Mouse (Mus musculus): ENCODE results near the gene Mapk8. TPM values are rescaled to one million over a fixed set of nuclear protein-coding genes. Genes with fewer than 3 reads are reported as not detected.

Mapk8 gene
- polyA plus RNA-seq, 1 experiment from 2014 or later = 35.8 TPM

DNA sequence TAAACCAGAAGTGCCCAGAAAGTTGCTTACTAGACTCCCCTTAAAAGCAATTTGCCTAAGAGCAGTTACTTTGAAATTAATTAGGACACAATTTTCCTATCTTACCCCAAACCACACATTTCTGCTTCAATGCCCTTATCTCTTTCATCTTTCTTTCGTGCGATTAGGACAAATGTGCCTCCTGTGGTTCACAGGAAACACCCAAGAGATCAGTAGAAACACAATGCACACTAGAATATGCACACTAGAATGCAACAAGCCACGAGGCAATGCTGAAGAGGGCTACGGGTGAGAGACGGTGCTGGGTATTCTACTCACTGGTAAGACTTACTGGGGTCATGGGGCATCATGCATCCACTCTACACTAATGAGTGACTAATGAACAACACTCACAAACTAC is 68.2 kb downstream of the Mapk8 start:
- H3K4me2 ChIP-seq = no peak overlapping the region
- no peaks in the 10 kb centered on the region for H3K4me1 ChIP-seq
- ATAC-seq = no peak
- no peaks in the 10 kb centered on the region for H3K27me3 ChIP-seq
- 39% methylated on average over 5 of the region's 5 CpGs for WGBS
- peaks cover 36% of the 10 kb centered on the region for H3K36me3 ChIP-seq (ENCODE audit: poor library complexity, severe bottlenecking)
- H3K4me3 ChIP-seq = no peak overlapping the region
- H3K9ac ChIP-seq = no peak overlapping the region
- no peak overlapping the region for H3K27ac ChIP-seq
- H3K9me3 ChIP-seq (replicated peaks) = no peaks in the 10 kb centered on the region

DNA sequence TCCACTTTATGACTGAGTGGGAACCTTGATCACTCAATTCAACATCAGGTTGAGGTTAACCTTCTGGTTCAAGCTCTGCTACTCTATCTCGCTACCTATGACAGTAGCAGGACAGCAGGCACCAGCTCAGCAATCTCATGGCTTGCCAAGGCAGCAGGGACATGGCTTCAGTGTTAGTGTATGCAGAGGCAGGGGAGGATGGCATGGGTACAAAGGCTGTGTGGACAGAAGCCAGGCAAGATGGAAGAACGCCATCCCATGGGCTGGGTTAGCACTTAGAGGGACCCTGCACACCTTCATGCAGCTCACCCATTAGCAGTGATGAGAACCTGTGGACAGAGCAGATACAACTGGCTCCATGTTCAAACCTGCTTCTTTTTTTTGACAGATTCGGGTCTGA is 69.7 kb downstream of the Mapk8 start:
- Histone ChIP-seq H3K9me3 (replicated peaks) (no peaks in the 10 kb centered on the region), H3K4me2 (no peak overlapping the region), H3K36me3 (ENCODE audit: poor library complexity, severe bottlenecking) (peaks cover 23% of the 10 kb centered on the region), H3K27ac (no peak overlapping the region), H3K27me3 (no peaks in the 10 kb centered on the region), H3K9ac (no peak overlapping the region), H3K4me1 (no peaks in the 10 kb centered on the region), H3K4me3 (no peak overlapping the region)
- 93% methylated on average over 3 of the region's 3 CpGs for WGBS
- no peak for ATAC-seq

DNA sequence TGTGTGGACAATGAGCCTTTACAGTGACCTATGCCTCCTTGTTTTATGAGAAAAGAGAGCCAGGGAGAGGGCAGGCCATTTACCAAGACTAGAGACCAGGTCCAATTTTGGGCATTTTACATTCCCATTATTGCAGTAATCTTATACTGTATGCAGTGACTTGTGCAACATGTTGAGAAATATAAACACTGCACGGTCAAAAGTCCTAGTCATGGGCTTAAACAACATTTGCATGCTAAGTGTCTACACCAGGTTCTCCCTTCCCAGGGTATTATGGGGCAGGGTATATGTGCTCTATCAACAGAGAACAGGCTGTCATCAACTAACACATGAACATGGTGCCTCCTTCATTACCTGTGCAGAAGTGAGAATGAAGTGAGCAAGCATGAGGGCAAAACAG is 72.9 kb downstream of the Mapk8 start:
- peaks cover 8% of the 10 kb centered on the region; the same call in 1 of the 2 replicates for H3K36me3 ChIP-seq (ENCODE audit: poor library complexity, severe bottlenecking)
- H3K4me2 ChIP-seq = no peak overlapping the region
- no peak overlapping the region for H3K4me3 ChIP-seq
- no peaks in the 10 kb centered on the region for H3K9me3 ChIP-seq (replicated peaks)
- H3K4me1 ChIP-seq = peaks cover 5% of the 10 kb centered on the region; the same call in 1 of the 2 replicates
- no peaks in the 10 kb centered on the region for H3K27me3 ChIP-seq
- no peak overlapping the region for H3K27ac ChIP-seq
- no peak overlapping the region for H3K9ac ChIP-seq
- ATAC-seq = no peak
- 92% methylated on average over 1 of the region's 1 CpGs for WGBS

DNA sequence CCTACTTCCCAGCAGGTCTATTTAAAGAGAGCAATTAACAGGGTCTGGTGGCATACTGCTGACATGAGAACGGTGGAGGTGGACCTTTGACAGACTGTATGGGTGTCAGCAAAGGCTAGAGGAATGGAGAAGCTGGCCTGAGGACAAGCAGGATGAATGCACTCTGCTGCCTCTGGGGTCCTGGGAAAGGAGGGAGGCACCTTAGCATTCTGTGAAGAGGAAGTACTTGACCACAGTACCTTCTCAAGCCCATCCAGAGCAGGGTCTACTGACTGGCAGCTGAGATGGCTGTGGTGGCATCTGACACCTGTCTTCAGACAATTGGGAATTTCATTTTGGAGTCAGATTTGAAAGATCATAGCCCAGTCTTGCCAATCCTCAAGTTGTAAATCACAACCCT is 73.7 kb downstream of the Mapk8 start:
- H3K27me3 ChIP-seq = no peaks in the 10 kb centered on the region
- peaks cover 4% of the 10 kb centered on the region; the same call in 1 of the 2 replicates for H3K36me3 ChIP-seq (ENCODE audit: poor library complexity, severe bottlenecking)
- WGBS = 76% methylated on average over 1 of the region's 1 CpGs
- no peaks in the 10 kb centered on the region for H3K9me3 ChIP-seq (replicated peaks)
- no peak for ATAC-seq
- no peak overlapping the region for H3K27ac ChIP-seq
- no peak overlapping the region for H3K4me3 ChIP-seq
- no peak overlapping the region for H3K4me2 ChIP-seq
- peaks cover 5% of the 10 kb centered on the region; the same call in 1 of the 2 replicates for H3K4me1 ChIP-seq
- no peak overlapping the region for H3K9ac ChIP-seq

DNA sequence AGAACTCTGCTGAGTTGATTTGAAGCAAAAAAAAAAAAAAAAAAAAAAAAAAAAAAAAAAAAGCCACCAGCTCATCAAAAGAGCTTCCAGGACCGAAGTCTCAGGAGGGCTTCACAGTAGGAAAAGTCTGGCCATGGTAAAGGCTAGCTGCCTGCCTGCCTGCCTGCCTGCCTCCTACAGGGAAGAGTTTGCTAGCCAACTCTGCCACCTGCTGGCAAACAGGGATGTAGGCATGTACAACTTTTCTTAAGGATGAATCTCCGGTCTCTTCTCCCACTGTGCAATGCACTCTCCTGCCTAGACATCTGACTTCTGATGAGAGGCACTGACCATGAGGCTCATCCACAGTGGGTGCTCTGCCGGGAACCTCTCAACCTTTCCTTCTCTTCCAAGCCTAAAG is 75.7 kb downstream of the Mapk8 start:
- 19% methylated on average over 3 of the region's 3 CpGs for WGBS
- Histone ChIP-seq H3K27me3 (no peaks in the 10 kb centered on the region), H3K9me3 (replicated peaks) (no peaks in the 10 kb centered on the region), H3K4me1 (peaks cover 9% of the 10 kb centered on the region; the same call in 1 of the 2 replicates), H3K9ac (no peak overlapping the region), H3K36me3 (ENCODE audit: poor library complexity, severe bottlenecking) (no peaks in the 10 kb centered on the region), H3K4me2 (no peak overlapping the region), H3K27ac (no peak overlapping the region), H3K4me3 (no peak overlapping the region)
- peak; percentile 66 for ATAC-seq

DNA sequence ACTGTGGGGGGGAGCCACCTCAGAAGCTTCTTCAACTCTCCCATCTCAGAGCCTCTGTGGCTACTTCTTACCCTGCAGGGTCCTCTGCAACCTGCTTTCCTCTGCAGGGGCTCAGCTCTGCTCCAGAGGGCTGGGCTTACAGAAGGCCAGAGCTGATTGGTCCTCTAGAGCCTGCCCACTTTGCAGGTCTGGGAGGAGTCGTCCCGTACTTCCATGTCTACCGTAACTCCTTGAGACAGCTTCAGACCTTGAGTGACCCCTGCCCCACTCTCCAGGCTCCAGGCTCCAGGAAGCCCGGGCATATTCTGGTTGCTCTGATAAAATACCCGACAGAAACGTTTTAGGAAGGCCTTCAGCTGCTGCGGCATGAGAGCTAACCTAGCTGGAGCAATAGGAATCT is 76.9 kb downstream of the Mapk8 start:
- no peak overlapping the region for H3K4me3 ChIP-seq
- no peaks in the 10 kb centered on the region for H3K36me3 ChIP-seq (ENCODE audit: poor library complexity, severe bottlenecking)
- no peak for ATAC-seq
- peak overlapping the region; percentile 34 for H3K4me2 ChIP-seq
- H3K27me3 ChIP-seq = no peaks in the 10 kb centered on the region
- H3K27ac ChIP-seq = no peak overlapping the region
- WGBS = 15% methylated on average over 7 of the region's 7 CpGs
- H3K9me3 ChIP-seq (replicated peaks) = no peaks in the 10 kb centered on the region
- 0 out of 2 replicates have a peak overlapping the region, but pooled peaks have one; percentile 12 for H3K9ac ChIP-seq
- H3K4me1 ChIP-seq = peaks cover 9% of the 10 kb centered on the region; the same call in 1 of the 2 replicates

DNA sequence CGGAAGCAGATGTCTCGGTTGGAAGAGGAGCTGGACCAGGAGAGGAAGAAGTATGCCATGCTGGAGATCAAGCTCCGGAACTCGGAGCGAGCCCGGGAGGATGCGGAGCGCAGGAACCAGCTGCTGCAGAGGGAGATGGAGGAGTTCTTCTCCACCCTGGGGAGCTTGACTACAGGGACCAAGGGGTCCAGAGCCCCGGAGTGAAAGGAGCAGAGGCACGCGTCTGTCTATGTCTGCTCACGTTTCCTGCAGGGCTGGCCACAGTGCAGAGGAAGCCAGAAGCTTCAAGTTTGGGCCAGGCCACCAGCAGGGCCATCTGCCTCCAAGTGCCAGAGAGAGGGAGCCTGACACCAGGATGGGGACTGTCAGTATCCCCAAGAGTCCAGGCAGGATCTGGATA is 77.6 kb downstream of the Mapk8 start:
- Histone ChIP-seq H3K27ac (no peak overlapping the region), H3K9ac (no peak overlapping the region), H3K4me3 (no peak overlapping the region), H3K27me3 (no peaks in the 10 kb centered on the region), H3K4me2 (no peak overlapping the region), H3K9me3 (replicated peaks) (no peaks in the 10 kb centered on the region), H3K36me3 (ENCODE audit: poor library complexity, severe bottlenecking) (no peaks in the 10 kb centered on the region), H3K4me1 (peaks cover 9% of the 10 kb centered on the region; the same call in 1 of the 2 replicates)
- ATAC-seq = no peak
- WGBS = 90% methylated on average over 12 of the region's 12 CpGs

DNA sequence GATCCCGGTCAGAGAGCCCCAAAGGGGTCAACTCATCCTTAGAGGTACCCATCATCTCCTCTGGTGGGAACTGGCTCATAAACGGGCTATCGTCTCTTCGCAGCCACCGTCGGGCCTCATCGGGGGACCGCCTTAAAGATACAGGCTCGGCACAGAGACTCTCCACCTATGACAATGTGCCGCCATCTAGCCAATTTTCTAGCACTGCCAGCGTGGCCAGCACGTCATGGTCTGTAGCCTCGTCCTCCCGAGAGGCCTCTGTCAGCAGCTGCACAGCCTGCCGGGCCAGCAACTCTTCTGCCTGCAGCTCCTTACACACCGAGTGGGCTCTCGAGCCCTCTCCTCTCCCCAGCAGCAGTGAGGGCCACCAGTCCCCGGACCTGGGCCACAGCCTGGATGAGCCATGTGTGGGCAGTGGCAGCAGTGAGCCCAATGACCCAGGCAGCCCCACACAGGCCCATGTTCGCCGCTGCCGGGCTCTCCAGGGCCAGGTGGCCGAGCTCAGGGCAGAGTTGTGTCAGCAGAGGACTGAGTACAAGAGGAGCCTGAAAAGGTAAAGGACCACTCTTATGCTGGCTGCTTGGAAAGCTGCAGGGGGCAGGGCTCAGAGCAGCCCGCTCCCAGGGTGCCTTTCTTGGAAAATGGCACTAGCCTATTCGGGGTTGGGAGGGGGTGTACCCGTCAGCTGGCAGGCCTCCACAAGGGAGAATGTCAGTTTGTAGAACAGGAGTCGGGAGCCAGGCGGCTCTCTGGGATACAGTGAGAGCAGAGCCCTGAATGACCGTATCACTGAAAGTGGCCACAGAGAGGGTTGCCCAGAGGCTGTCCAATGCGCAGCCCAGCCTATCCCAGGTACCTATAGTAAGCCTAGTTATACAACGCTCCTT is 79.8 kb downstream of the Mapk8 start:
- 78% methylated on average over 30 of the region's 30 CpGs for WGBS
- ATAC-seq = no peak
- Histone ChIP-seq H3K36me3 (ENCODE audit: poor library complexity, severe bottlenecking) (no peaks in the 10 kb centered on the region), H3K27me3 (no peaks in the 10 kb centered on the region), H3K27ac (no peak overlapping the region), H3K4me1 (peaks cover 15% of the 10 kb centered on the region), H3K4me3 (no peak overlapping the region), H3K9me3 (replicated peaks) (no peaks in the 10 kb centered on the region), H3K4me2 (no peak overlapping the region), H3K9ac (no peak overlapping the region)

DNA sequence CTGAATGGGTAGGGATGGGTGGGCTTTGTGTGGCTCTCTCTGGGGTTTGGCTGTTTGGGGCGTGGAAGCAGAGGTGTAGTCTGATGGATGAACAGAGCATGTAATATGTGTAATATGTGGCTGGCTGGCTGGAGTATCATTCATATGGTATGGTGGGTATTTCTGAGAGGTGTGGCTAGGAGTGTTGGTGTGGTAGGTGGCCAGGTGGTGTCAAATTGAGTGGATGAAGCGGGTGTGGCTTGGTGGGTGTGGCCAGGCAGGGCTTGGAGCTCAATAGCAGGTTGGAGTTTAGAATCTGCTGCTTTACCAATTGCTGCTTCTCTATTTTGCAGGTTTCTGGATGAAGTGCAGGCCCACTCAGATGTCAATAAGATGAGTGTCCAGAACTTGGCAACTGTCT is 82.9 kb downstream of the Mapk8 start:
- Histone ChIP-seq H3K27me3 (no peaks in the 10 kb centered on the region), H3K9ac (no peak overlapping the region), H3K4me2 (no peak overlapping the region), H3K9me3 (replicated peaks) (no peaks in the 10 kb centered on the region), H3K4me1 (peaks cover 11% of the 10 kb centered on the region), H3K36me3 (ENCODE audit: poor library complexity, severe bottlenecking) (no peaks in the 10 kb centered on the region), H3K4me3 (no peak overlapping the region), H3K27ac (no peak overlapping the region)
- 89% methylated on average over 2 of the region's 2 CpGs for WGBS
- ATAC-seq = no peak

DNA sequence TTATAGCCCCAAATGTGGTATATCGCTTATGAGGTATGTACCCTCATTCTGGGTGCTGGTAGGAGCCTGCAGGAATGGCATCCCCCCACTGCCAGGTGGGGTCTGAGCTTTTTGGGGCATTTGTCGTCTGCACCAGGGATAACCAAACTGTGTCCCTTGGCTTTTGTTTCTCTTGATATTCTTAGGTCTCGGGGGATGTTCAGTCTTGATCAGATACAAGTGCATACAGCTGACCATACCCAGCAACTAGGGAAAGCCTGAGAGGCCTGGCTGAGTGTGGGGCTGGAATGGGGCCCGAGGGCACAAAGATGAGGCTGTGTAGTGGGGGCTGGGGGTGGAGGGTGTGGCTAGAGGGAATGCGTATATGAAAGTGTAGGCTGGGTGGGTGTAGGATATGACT is 83.3 kb downstream of the Mapk8 start:
- Histone ChIP-seq H3K9ac (no peak overlapping the region), H3K27ac (no peak overlapping the region), H3K4me1 (peaks cover 11% of the 10 kb centered on the region), H3K9me3 (replicated peaks) (no peaks in the 10 kb centered on the region), H3K27me3 (no peaks in the 10 kb centered on the region), H3K36me3 (ENCODE audit: poor library complexity, severe bottlenecking) (no peaks in the 10 kb centered on the region), H3K4me2 (no peak overlapping the region), H3K4me3 (no peak overlapping the region)
- WGBS = 89% methylated on average over 5 of the region's 5 CpGs
- no peak for ATAC-seq

DNA sequence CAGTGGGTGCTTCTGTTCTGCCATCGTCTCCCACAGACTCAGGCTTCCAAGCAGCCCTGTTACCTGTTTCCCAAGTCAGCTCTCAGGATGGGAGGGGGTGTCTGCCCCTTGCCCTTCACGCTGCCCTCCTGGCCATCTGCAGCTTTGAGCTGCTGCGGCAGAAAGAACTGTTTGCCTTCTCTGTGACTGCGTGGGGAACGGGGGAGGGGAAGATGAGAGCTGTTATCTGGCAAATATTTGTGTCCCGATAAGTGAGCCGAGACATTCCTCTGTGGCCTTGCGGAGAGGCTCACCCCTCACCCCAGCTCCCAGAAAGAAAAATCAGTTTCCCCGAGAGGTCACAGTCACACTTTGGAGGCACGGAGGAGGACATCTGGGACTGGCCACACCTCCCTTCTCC is 84.2 kb downstream of the Mapk8 start:
- no peak for ATAC-seq
- H3K4me2 ChIP-seq = no peak overlapping the region

DNA sequence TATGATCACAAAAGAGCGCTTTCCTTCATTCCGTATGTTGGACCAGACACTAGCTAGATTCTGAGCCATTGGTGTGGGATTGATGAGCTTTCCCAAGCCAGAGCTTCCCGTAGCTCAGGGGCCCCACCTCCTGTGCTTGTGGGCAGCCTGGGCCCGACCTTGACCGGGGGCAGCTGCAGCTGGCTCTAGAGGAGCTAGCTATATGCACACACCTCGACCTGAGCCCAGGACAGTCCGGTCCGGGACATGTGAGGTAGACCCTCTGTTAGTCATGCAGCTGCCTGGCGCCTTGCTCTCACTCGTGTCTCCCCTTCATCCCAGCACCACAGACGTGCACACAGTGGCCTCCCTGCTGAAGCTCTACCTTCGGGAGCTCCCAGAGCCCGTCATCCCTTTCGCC is 84.8 kb downstream of the Mapk8 start:
- Histone ChIP-seq H3K27ac (no peak overlapping the region), H3K4me2 (no peak overlapping the region), H3K9me3 (replicated peaks) (no peaks in the 10 kb centered on the region), H3K4me1 (peaks cover 17% of the 10 kb centered on the region), H3K9ac (no peak overlapping the region), H3K27me3 (no peaks in the 10 kb centered on the region), H3K36me3 (ENCODE audit: poor library complexity, severe bottlenecking) (no peaks in the 10 kb centered on the region), H3K4me3 (no peak overlapping the region)
- no peak for ATAC-seq
- 71% methylated on average over 14 of the region's 14 CpGs for WGBS

More for the DNA sequence above, 84.2 kb downstream of the Mapk8 start:
- Histone ChIP-seq H3K4me3 (no peak overlapping the region), H3K4me1 (peaks cover 14% of the 10 kb centered on the region), H3K9ac (no peak overlapping the region), H3K36me3 (ENCODE audit: poor library complexity, severe bottlenecking) (no peaks in the 10 kb centered on the region), H3K27ac (no peak overlapping the region), H3K27me3 (no peaks in the 10 kb centered on the region), H3K9me3 (replicated peaks) (no peaks in the 10 kb centered on the region)
- 54% methylated on average over 10 of the region's 10 CpGs for WGBS

DNA sequence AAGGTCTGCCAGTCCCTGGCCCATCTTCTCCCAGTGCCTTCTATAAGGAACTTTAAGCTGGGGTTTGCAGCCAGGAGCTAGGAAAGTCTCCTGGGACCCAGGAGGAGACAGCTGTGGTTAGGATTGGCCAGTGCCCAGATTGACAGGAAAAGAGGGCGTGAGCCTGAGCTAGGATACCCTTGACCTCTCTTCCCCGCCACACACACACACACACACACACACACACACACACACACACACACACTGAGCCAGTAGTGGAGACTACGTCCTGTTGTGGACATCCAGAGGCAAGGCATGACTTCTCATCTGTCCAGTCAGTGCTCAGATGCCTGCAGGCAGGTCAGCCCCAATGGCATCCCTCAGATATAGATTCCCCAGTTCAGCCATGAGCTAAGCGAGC is 85.4 kb downstream of the Mapk8 start:
- Histone ChIP-seq H3K36me3 (ENCODE audit: poor library complexity, severe bottlenecking) (no peaks in the 10 kb centered on the region), H3K27ac (no peak overlapping the region), H3K4me1 (peaks cover 14% of the 10 kb centered on the region), H3K4me2 (no peak overlapping the region), H3K4me3 (no peak overlapping the region), H3K9ac (no peak overlapping the region), H3K9me3 (replicated peaks) (no peaks in the 10 kb centered on the region), H3K27me3 (no peaks in the 10 kb centered on the region)
- 82% methylated on average over 3 of the region's 4 CpGs for WGBS
- no peak for ATAC-seq
